Mouse (Mus musculus) liver, embryonic 14.5 days (tissue): Measurements from ENCODE around the gene Rab2b.

ENCODE experiments used
- CTCF ChIP-seq: IDR thresholded peaks from 2 replicates; pipeline ENCODE4 v1.5.1; 2016; ENCODE audit warnings: antibody characterized with exemption, low read depth, control low read depth
- EP300 ChIP-seq: IDR thresholded peaks from 2 replicates; pipeline ENCODE4 v1.6.1; 2016; ENCODE audit warnings: antibody characterized with exemption, low read depth

- no peak for TF ChIP-seq CTCF
- no peak for TF ChIP-seq EP300
Observed at GRCm38 (mm10) chr14:52315792-52316440, 36.6 kb upstream of the Rab2b start.
